Mouse (Mus musculus) urinary bladder, adult 18-20 months (tissue): ENCODE data around the gene Rasl2-9.
A peak's percentile ranks its signal among the peaks of the same experiment; 100 is the strongest.
"Not testable (repeated sequence)": the region's sequence is repeated elsewhere in the genome, so short reads cannot be mapped to it uniquely, and the experiment has no call there.

Experiments used
- DNase-seq, 2 experiments: peaks; one replicate each; pipeline ENCODE4 v3.0.0; 2022; ENCODE audit warnings: low spot score in 2 of 2, mixed read lengths in 2 of 2

Rasl2-9 gene

GRCm38 (mm10) chr7:5125549-5126406 lies at the start of gene Rasl2-9:
Rasl2-9 (minus strand) TSS chr7:5125950.
- peak; percentile 41 to 66 for DNase-seq

DNA sequence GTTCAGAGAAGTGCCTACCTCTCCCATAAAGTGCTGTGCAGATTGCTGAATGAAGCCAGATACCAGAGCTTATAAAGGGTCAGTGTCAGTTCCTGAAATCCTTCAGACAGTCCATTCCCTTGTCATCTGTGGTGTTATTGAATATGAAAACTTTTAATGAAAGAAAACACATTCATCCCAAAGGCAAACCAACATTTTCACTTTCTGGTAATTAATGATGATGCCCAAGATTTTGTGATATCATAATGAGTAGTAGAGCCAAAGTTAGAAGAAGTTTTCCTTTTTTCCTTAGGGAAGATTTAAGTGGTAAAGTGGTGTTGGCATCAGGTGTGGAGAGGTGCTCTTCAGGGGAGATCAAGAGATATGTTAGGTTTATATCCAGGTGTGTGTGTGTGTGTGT lies 23.8 kb upstream of the Rasl2-9 start, which contains the start of gene Vmn1r55:
Gene Vmn1r55 (minus strand): TSS at position 101 of the 400 bp plus-strand sequence.
- DNase-seq = not testable (repeated sequence)

- DNase-seq = no peak
Observed at GRCm38 (mm10) chr7:5125078-5125477, 672 bp downstream of the Rasl2-9 start.

DNA sequence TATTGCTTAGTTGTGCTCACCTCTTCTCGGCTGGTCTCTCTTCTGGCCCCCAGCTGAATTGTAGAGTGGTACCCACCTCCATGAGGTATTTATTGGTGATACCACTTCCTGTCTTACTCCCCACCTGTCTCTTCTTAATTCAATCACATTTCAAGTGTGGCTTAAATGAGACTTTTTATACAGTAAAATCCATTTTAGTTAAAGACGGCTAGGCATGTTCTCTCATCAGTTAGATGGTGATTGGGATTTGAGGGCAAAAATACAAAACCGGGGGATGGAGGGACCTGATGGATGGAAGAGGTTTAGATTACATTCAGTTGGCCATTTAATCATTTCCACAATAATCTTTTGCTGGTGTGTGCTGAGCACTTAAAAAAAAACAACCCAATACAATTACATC lies 8.9 kb downstream of the Rasl2-9 start, which contains the start of gene Rfpl4:
Gene Rfpl4 (minus strand): TSS at position 101 of the 400 bp plus-strand sequence.
- DNase-seq = no peak

DNA sequence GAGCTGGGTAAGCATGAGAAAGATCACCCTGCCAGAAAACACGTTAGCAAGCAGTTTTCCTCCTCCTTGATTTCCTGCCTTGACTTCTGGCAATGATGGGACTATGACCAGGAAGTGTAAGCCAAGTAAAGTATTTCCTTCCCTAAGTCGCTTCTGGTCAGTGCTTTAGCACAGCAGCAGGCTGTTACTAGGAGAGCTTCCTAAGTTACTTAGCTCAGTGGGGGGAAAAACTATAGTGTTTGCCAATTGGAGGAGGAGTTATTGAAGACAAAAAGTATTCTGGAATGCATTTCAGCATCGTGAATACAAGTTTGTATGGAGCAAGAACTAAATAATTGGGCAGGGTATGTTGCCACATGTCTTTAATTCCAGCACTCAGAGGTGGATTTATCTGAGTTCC lies 13.0 kb downstream of the Rasl2-9 start:
- DNase-seq = no peak

GRCm38 (mm10) chr7:5109301-5109700 lies 16.4 kb downstream of the Rasl2-9 start:
- DNase-seq = no peak

- DNase-seq = no peak
Observed at GRCm38 (mm10) chr7:5108272-5108671, 17.5 kb downstream of the Rasl2-9 start.

DNA sequence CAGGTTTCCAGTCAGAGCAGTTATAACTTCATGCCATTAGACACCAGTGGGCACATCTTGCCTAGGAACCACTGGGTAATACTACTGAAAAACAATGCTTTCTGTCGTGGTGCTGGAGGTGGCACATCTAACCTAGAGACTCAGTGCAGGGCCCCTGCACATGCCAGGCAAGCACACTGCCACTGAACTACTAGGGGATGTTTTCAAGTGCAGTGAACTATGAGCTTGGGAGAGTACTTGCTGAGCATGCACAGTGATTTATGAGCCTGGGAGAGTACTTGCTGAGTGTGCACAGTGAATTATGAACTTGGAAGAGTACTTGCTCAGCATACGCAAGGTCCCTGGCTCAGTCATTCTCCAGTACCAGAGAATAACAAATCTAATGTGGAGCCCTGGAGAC lies 23.2 kb downstream of the Rasl2-9 start:
- no peak for DNase-seq

- DNase-seq = no peak
Observed at GRCm38 (mm10) chr7:5101066-5101663, 24.6 kb downstream of the Rasl2-9 start.

GRCm38 (mm10) chr7:5099796-5100195 lies 26.0 kb downstream of the Rasl2-9 start:
- no peak for DNase-seq

- DNase-seq = no peak
Observed at GRCm38 (mm10) chr7:5098769-5099168, 27.0 kb downstream of the Rasl2-9 start.

- no peak for DNase-seq
Observed at GRCm38 (mm10) chr7:5092831-5093510, 32.8 kb downstream of the Rasl2-9 start.

DNA sequence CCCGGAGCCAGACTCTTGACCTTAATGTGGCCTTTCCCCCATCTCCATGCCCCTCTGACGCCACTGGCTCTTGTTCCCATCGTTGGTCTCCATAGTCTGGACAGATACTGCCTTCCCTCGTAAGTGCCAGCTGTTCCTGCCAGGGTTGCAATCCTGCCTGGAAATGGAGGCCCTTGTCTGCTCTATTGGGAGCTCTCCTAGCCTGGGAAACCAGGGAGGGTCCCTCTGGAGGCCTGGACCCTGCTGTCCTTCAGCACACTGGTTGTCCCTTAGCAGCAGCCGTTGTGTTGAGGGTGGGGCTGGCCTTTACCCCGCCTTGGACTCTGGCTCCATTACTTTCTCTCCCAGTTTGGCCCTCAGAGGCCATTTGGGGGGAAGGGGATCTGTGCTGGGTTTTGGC lies 33.4 kb downstream of the Rasl2-9 start:
- DNase-seq = no peak

- DNase-seq = no peak
Observed at GRCm38 (mm10) chr7:5091008-5091728, 34.6 kb downstream of the Rasl2-9 start.

GRCm38 (mm10) chr7:5089853-5090252 lies 35.9 kb downstream of the Rasl2-9 start:
- DNase-seq = no peak

DNA sequence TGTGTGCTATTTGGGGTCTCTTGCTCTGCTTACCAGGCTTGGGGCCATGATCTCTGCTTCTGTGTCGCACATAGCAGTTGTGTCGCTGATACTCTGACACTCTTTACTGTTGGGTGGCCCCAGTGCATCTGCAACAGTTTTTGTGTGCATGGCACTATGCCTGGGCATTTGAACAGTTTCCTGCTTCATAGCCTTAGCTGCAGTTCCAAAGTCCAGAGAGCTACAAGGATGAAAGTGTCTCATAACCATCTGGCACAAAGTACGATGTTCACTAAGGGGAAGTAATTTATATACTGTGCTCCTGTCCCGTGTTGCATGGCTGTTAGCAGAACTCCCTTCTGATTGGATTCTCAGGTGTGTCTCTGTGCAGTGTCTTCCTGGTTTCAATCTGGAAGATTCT lies 37.9 kb downstream of the Rasl2-9 start:
- no peak for DNase-seq

- no peak for DNase-seq
Observed at GRCm38 (mm10) chr7:5086921-5087440, 38.8 kb downstream of the Rasl2-9 start.

- no peak for DNase-seq
Observed at GRCm38 (mm10) chr7:5085512-5085911, 40.2 kb downstream of the Rasl2-9 start.

GRCm38 (mm10) chr7:5083325-5084105 lies 42.2 kb downstream of the Rasl2-9 start:
- DNase-seq = no peak

GRCm38 (mm10) chr7:5081939-5082338 lies 43.8 kb downstream of the Rasl2-9 start:
- DNase-seq = no peak

GRCm38 (mm10) chr7:5081241-5081640 lies 44.5 kb downstream of the Rasl2-9 start:
- DNase-seq = no peak
